ENCODE assay signal across 18 mouse cellular contexts in the genomic region with DNA sequence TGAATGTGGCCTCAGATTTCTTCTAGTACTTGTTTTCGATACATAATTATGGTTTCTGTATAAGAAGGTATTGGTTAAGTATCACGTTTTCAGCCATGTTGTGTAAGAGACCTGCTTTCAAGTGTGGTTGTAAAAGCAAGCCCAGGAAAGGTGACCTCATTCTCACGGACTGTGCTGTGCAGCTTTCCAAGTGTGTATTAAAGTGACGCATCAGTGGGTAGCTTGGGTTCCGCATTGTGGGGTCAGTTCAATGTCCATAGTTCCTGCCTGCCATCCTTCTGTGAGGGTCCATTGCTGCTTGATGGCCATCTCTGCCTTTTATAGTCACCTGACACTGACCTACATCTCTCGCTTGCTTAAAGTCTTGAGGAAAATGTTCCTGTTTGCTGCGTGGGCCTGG. TPM values are rescaled to one million over a fixed set of nuclear protein-coding genes. Genes with fewer than 3 reads are reported as not detected.
"Had no signal": no experiment of that assay in that cellular context is flagged by ENCODE, and none has a peak within 500 bp of the region (broad histone marks: within the 10 kb centered on the region; RNA-seq: fewer than 3 reads in every experiment).

No protein-coding gene starts in this region.

- ATAC-seq: hindbrain, embryonic 16.5 days; intestine, embryonic 15.5 days had no signal

- H3K4me2 ChIP-seq: intestine, embryonic 15.5 days; liver, embryonic 13.5 days; midbrain, embryonic 11.5 days had no signal

- H3K9ac ChIP-seq: intestine, embryonic 15.5 days; liver, embryonic 13.5 days had no signal

- H3K4me3 ChIP-seq: intestine, embryonic 15.5 days; layer of hippocampus, adult 2 months; left cerebral cortex, adult 2 months; liver, embryonic 13.5 days had no signal

- DNase-seq: layer of hippocampus, adult 9-11 months; liver, embryonic 13.5 days; lung, adult 2 months; lung, postnatal 14 days; lung, postnatal 4 days; midbrain, embryonic 14.5 days; thymus, adult 18-20 months; thymus, postnatal 36 days had no signal

- H3K27ac ChIP-seq: intestine, embryonic 15.5 days; layer of hippocampus, adult 2 months; left cerebral cortex, adult 2 months had no signal

- H3K27me3 ChIP-seq: intestine, embryonic 15.5 days; liver, embryonic 13.5 days had no signal

- H3K9me3 ChIP-seq: intestine, embryonic 15.5 days; liver, embryonic 13.5 days had no signal

RNA-seq across cellular contexts. Expression of a gene that starts 10.9 kb away (rescaled TPM):
- polyA plus RNA-seq: hindbrain, embryonic 16.5 days; large intestine, adult 2 months; limb, embryonic 11.5 days; lung, adult 2 months; midbrain, embryonic 11.5 days; small intestine, adult 2 months; spleen, adult 2 months; testis, adult 2 months had no signal
